Mouse (Mus musculus) stomach, postnatal 0 days (tissue): ENCODE measurements around the gene Rps29. TPM values are rescaled to one million over a fixed set of nuclear protein-coding genes. Genes with fewer than 3 reads are reported as not detected.

Experiments used
- ATAC-seq: fragments of 200-750 bp; cut with Nextera tagmentation; 2 replicates; pipeline ENCODE4 v1.8.0; 2017; ENCODE audit not compliant: low FRiP score, low TSS enrichment
- DNase-seq: peaks from one replicate; pipeline ENCODE4 v3.0.0-alpha.2; 2016; ENCODE audit warnings: low spot score
- H3K27ac ChIP-seq: fragments of 300-500 bp; sonication (generic); replicated peaks from 2 replicates; pipeline ENCODE4 v1.5.1; 2014; ENCODE audit warnings: mild to moderate bottlenecking, control low read depth
- H3K27me3 ChIP-seq: fragments of 300-500 bp; sonication (generic); 2 replicates; pipeline ENCODE4 v1.6.1; 2014; ENCODE audit warnings: low read length; ENCODE audit not compliant: control insufficient read depth, insufficient read depth
- H3K36me3 ChIP-seq: fragments of 300-500 bp; sonication (generic); 2 replicates; pipeline ENCODE4 v1.6.1; 2014; ENCODE audit warnings: low read length, mixed read lengths; ENCODE audit not compliant: control insufficient read depth, insufficient read depth
- H3K4me1 ChIP-seq: fragments of 300-500 bp; sonication (generic); replicated peaks from 2 replicates; pipeline ENCODE4 v1.6.1; 2014; ENCODE audit warnings: antibody characterized with exemption; ENCODE audit not compliant: control insufficient read depth, insufficient read depth
- H3K4me2 ChIP-seq: fragments of 300-500 bp; sonication (generic); replicated peaks from 2 replicates; pipeline ENCODE4 v1.6.1; 2014; ENCODE audit warnings: low read depth, mild to moderate bottlenecking, control low read depth, moderate library complexity
- H3K4me3 ChIP-seq: fragments of 300-500 bp; sonication (generic); 2 replicates; pipeline ENCODE4 v1.5.1; 2014; ENCODE audit warnings: low read depth, low read length, control low read depth
- H3K9ac ChIP-seq: fragments of 300-500 bp; sonication (generic); 2 replicates; pipeline ENCODE4 v1.6.1; 2014; ENCODE audit warnings: mild to moderate bottlenecking, low read length, control low read depth, mixed read lengths
- H3K9me3 ChIP-seq: fragments of 300-500 bp; sonication (generic); 2 replicates; pipeline ENCODE4 v1.6.1; 2016; ENCODE audit warnings: low read length; ENCODE audit not compliant: control insufficient read depth
- CTCF ChIP-seq: IDR thresholded peaks from 2 replicates; pipeline ENCODE4 v1.5.1; 2016; ENCODE audit warnings: antibody characterized with exemption, low read depth, mild to moderate bottlenecking, moderate library complexity
- EP300 ChIP-seq: optimal IDR thresholded peaks from 2 replicates; pipeline ENCODE3; 2016; ENCODE audit warnings: antibody characterized with exemption
- WGBS: fragments of 180-500 bp; shearing (Covaris S2); extraction: QIAGEN DNeasy Blood & Tissue Kit; methylation state at CpG from one replicate; pipeline ENCODE4 v1.1.7; 2014; 5-methylcytosine and 5-hydroxymethylcytosine counted together
- polyA plus RNA-seq: library from polyadenylated mRNA; unstranded; fragments of >200 nt; fragmentation: Nextera tagmentation; extraction: Ambion mirVana; gene quantifications from 2 replicates; pipeline ENCODE4 v1.2.1, GENCODE M21; 2015

Gene Rps29
- polyA plus RNA-seq, 1 experiment from 2014 or later, result 2,229 TPM

GRCm38 (mm10) chr12:69198985-69199384 is 40.0 kb upstream of the Rps29 start:
- TF ChIP-seq EP300 (no peak), CTCF (no peak)
- H3K4me2 ChIP-seq, result no peak overlapping the region
- H3K9me3 ChIP-seq, result no peaks in the 10 kb centered on the region
- DNase-seq (peak; percentile 29), ATAC-seq (peak; percentile 63; the same call in 1 of the 2 replicates)
- no peaks in the 10 kb centered on the region for H3K27me3 ChIP-seq
- no peak overlapping the region for H3K9ac ChIP-seq
- H3K27ac ChIP-seq, result no peak overlapping the region
- H3K4me1 ChIP-seq, result 0 out of 2 replicates have a peak, but pooled peaks cover 2% of the 10 kb centered on the region
- no peak overlapping the region for H3K4me3 ChIP-seq
- 0 out of 2 replicates have a peak, but pooled peaks cover 3% of the 10 kb centered on the region for H3K36me3 ChIP-seq

GRCm38 (mm10) chr12:69198164-69198535 is 39.2 kb upstream of the Rps29 start, which contains the start of gene Dnaaf2:
TSS of gene Dnaaf2 (minus strand) at chr12:69198429.
- Histone ChIP-seq H3K4me2 (peak within 1 kb of the TSS; percentile 89), H3K27ac (peak within 1 kb of the TSS; percentile 92), H3K4me1 (0 out of 2 replicates have a peak, but pooled peaks cover 2% of the 10 kb centered on the region), H3K9ac (peak within 1 kb of the TSS; percentile 79), H3K4me3 (peak within 1 kb of the TSS; percentile 92), H3K9me3 (no peaks in the 10 kb centered on the region), H3K36me3 (0 out of 2 replicates have a peak, but pooled peaks cover 3% of the 10 kb centered on the region), H3K27me3 (no peaks in the 10 kb centered on the region)
- under 1% methylated on average over 18 of the region's 18 CpGs for WGBS
- no peak for TF ChIP-seq CTCF
- TF ChIP-seq EP300, result no peak
- DNase-seq (peak; percentile 78), ATAC-seq (peak; percentile 30)

- DNase-seq (peak; percentile 76), ATAC-seq (peak; percentile 86)
- H3K4me2 ChIP-seq, result peak overlapping the region; percentile 89
- no peak for TF ChIP-seq CTCF
- no peak for TF ChIP-seq EP300
- no peaks in the 10 kb centered on the region for H3K9me3 ChIP-seq
- H3K4me3 ChIP-seq, result peak overlapping the region; percentile 92
- H3K36me3 ChIP-seq, result 0 out of 2 replicates have a peak, but pooled peaks cover 3% of the 10 kb centered on the region
- H3K4me1 ChIP-seq, result 0 out of 2 replicates have a peak, but pooled peaks cover 2% of the 10 kb centered on the region
- WGBS, result under 1% methylated on average over 85 of the region's 94 CpGs
- H3K9ac ChIP-seq, result peak overlapping the region; percentile 79
- peak overlapping the region; percentile 92 for H3K27ac ChIP-seq
- no peaks in the 10 kb centered on the region for H3K27me3 ChIP-seq
Observed at GRCm38 (mm10) chr12:69197378-69198163, 38.6 kb upstream of the Rps29 start.

- DNase-seq (peak; percentile 74), ATAC-seq (peak; percentile 68)
- Histone ChIP-seq H3K9me3 (no peaks in the 10 kb centered on the region), H3K27me3 (no peaks in the 10 kb centered on the region), H3K27ac (peak within 1 kb of the TSS; percentile 92), H3K36me3 (0 out of 2 replicates have a peak, but pooled peaks cover 3% of the 10 kb centered on the region), H3K4me3 (peak within 1 kb of the TSS; percentile 92), H3K9ac (peak within 1 kb of the TSS; percentile 79), H3K4me2 (peak within 1 kb of the TSS; percentile 89), H3K4me1 (0 out of 2 replicates have a peak, but pooled peaks cover 2% of the 10 kb centered on the region)
- under 1% methylated on average over 75 of the region's 75 CpGs for WGBS
- no peak for TF ChIP-seq EP300
- TF ChIP-seq CTCF, result 0 out of 2 replicates have a peak, but pooled peaks have one; percentile 0
Observed at GRCm38 (mm10) chr12:69196444-69197377, 37.7 kb upstream of the Rps29 start, which contains the start of gene Gm49383. TSS of gene Gm49383 (minus strand) at chr12:69197104.

- DNase-seq (no peak), ATAC-seq (no peak)
- Histone ChIP-seq H3K4me1 (no peaks in the 10 kb centered on the region), H3K36me3 (0 out of 2 replicates have a peak, but pooled peaks cover 2% of the 10 kb centered on the region), H3K4me3 (no peak overlapping the region), H3K9me3 (no peaks in the 10 kb centered on the region), H3K27ac (no peak overlapping the region), H3K9ac (no peak overlapping the region), H3K27me3 (no peaks in the 10 kb centered on the region), H3K4me2 (no peak overlapping the region)
- TF ChIP-seq EP300, result no peak
- no peak for TF ChIP-seq CTCF
- WGBS, result 86% methylated on average over 2 of the region's 2 CpGs
Observed at GRCm38 (mm10) chr12:69192637-69193036, 33.7 kb upstream of the Rps29 start.
